Mouse (Mus musculus): ENCODE data around the gene Rab44.

GRCm38 (mm10) chr17:29181751-29182150 is 67.8 kb downstream of the Rab44 start:
- TF ChIP-seq CTCF (IDR thresholded peaks at IDR 0.05; ENCODE audit: control insufficient read depth, insufficient read depth, insufficient read length) (no peak), MYOD1 (IDR thresholded peaks at IDR 0.05; ENCODE audit: control insufficient read depth, insufficient read length, low read depth) (no peak), USF1 (IDR thresholded peaks at IDR 0.05; ENCODE audit: low read depth) (no peak), MAX (IDR thresholded peaks at IDR 0.05) (no peak), MYOG (IDR thresholded peaks at IDR 0.05; ENCODE audit: control insufficient read depth, extremely low read depth, insufficient read length) (no peak), CEBPB (IDR thresholded peaks at IDR 0.05; ENCODE audit: low read depth) (no peak), FOSL1 (IDR thresholded peaks at IDR 0.05; ENCODE audit: insufficient read depth, low read length, poor library complexity, severe bottlenecking) (no peak)

All from C2C12 (cell line).